Mouse (Mus musculus) liver, adult (tissue): ENCODE results near the gene Kcnip4.

Experiments used
- GATA4 ChIP-seq: IDR thresholded peaks from 2 replicates; pipeline ENCODE4 v1.6.1; 2014; ENCODE audit warnings: mild to moderate bottlenecking, low read length; ENCODE audit not compliant: insufficient replicate concordance

Gene Kcnip4

DNA sequence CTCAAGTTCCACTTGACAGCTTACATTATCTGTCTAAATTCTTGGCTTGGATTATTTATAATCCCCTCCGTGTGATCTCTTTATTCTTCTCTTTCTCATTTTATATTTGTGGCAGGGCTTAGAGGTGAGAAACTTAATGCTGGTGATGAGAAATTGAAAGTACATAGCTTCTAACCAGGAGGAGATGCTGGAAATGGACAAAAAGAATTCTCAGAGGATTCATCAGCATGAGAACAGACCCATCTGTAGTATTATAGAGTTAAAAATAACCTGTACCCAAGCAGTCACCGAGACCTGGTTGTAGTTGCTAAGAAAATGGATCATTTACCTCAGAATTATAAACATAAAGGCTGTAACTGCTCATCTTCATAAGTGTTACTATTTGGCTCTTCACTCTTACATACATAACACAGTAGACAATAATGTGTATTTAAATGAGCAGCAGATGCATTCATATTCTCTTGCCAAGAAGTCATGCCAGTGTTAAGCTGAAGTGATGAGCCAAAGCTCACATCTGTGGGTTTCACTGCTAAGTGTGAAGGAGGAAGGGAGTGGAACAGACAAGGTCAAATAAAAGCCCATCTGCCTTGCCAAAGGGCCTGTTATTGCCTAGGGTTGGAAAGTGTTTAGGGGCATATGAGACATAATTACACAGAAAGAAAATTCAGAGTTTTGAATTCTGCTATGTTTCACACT, 374.4 kb downstream of the Kcnip4 start:
- no peak for TF ChIP-seq GATA4

DNA sequence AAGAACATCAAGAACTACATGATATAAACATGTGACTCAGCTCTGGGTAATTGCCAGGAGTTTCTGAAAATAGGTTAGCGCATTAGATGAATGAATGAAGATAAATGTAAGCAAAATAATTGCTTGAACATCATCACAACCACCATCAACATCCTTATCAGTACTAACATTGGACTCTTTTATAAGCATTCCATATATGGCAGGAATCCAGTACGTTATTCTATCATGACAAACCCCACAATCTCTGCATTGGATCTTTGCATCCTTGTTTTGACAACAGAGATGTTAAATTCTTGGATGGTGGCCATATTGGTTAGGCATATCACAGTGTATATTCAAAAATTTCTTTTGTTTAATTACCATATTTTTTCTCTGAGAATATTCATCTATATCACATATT, 375.0 kb downstream of the Kcnip4 start:
- TF ChIP-seq GATA4 = no peak

DNA sequence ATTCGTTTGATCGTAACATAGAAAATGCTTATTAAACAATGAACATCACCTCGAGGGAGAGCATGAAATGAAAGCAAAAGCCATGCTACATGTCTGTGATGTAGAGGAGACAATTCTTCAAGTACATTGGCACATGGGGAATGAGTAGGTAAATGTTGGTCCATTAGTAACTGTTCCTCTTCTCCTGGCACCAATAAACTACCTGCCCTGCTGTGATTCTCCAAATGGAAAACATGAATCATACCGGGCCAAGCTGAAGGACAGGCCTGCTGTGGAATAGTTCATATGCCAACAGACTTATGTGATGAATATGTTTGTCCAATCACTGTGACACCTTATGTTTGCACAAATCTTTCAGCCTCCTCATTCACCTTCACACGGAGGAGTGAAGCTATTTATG, 429.3 kb downstream of the Kcnip4 start:
- no peak for TF ChIP-seq GATA4

DNA sequence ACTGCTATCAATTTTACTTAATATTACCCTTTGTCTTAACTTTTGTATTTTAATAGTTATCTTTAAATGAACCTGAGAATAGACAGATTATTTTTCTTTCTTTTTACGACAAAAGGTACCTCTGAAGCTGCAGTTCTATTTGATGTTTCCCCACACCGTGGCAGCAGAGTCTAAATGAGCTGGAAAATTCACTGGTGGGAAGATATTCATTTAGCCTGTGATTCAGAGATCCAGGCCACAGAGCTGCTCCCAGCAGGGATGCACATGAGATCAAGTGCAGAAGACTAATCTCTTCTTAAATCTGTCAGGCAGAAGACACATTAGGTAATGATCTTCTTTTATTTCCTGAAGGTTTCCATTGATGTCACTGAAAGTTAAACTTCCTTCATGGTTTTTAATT, 429.8 kb downstream of the Kcnip4 start:
- no peak for TF ChIP-seq GATA4

DNA sequence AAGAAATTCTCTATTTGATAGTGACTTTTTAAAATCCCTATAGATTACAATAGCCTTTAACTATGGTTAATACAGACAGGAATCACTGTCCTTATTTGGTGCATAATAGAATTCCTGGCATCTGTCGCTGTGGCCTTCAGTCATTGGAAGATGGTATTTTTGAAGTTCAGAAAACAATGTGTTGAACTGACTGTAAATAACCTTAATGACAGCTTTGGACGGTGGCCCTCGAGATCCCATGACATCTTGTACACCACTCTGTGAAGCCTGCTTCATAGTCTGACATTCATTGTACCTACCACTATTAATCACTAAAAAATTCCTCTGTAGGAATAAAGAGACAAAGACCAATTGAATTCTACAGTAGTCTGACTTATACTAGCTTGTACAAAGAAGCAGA, 430.4 kb downstream of the Kcnip4 start:
- TF ChIP-seq GATA4 = no peak

DNA sequence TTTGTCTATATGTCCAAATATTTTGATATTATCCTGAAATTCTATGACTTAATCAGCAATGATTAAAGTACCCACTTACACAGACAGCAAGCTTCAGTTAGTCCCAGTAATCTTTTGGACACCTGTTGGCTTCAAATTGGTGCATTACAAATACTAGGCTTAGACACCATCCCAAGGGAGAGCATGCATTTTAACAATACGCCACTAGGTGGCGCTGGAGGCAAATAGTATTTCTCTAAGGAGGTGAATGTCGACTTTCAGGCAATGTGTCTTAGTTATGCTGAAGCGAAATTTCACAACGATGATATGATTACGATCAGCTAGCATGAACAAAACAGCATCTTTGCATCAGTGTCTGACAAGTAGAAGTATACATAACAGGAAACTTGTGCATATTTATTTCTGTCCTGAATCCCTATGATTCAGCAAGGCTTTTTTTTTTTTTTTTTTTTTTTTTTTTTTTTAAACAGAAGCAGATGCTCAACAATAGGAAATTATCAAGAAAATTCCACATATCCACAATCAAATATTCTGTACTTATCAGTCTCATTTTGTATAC, 434.5 kb downstream of the Kcnip4 start:
- no peak for TF ChIP-seq GATA4

DNA sequence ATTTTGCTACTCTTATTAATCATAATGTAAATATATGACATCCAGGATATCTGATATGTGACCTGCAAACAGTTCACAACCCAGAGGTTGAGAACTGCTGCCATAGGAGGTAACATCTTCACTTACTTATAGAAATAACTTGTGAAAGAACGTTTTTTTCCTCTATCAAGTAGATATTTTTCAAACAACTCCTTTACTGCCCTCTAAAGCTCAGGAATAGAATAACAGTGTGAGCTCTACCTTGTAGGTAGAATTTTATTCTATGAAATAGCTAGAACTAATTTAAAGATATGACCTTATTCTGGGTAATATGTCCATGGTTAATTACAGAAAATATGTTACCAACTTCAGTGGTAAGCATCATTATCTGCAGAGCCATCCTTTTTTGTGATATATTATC, 459.1 kb downstream of the Kcnip4 start:
- TF ChIP-seq GATA4 = no peak

DNA sequence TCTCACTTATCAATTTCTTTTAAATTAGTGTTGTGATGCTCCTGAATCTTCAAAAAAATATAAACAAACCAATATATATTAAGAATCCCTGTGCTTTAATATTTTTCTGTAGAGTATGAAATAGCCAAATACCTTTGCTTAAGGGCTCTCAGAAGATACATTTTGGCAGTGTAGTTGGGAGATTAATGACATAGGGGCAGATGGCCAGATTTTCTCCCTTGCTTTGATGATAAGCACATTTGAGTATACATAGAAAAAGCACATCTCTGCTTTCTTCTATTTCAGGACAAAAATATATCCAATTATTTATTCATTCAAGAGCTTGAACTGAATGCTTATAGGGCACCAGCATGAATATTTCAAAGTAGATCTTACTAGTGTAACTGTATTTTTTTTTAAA, 465.8 kb downstream of the Kcnip4 start:
- no peak for TF ChIP-seq GATA4

DNA sequence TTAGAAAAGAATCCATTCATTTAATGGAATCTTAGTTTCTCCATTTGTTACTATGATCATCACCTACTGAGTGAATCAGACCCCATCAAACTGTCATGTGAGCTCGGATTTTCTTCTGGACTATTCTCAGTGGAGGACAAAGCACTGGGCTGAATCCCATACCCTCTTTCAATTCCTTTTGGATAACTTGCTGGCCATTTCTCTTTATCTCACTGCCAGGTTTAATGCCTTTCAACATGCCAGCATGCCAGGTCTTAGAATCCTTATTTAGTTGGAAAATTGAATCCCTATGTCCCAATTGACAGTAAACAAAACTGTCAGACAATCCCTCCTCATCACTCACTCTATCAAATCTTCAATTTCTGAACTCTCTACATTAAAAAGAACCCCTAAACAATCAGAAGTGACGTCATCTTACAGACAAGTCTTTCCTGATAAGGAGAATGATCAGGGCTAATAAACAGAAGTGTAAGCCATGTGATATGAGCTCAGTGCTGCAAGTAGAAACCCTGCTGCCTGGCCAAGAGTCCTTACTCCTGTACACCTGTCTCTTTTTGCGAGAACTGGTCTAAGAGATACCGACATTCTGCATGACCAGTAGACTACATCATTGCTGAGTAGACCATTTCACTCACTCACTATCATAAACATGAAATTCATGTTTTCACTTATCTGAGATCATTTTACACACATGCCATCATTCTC, 466.9 kb downstream of the Kcnip4 start:
- no peak for TF ChIP-seq GATA4

DNA sequence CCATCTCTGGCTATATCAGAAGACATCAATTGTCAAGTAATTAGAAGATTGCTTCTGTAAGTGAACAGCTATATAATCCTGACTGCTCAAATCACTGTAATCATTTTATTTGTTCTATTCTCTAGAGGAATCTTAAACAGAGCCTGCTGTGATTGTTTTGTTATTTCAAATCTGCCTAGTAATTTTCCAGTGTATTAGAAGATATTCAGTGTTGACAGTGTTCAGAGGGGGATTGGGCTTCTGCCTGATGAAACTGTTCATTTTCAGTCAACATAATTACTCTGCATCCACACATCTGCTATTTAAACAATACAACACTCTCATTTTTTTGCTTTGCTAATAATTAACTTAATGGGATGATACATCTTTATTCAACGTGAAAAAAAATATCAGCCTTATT, 476.7 kb downstream of the Kcnip4 start:
- no peak for TF ChIP-seq GATA4

DNA sequence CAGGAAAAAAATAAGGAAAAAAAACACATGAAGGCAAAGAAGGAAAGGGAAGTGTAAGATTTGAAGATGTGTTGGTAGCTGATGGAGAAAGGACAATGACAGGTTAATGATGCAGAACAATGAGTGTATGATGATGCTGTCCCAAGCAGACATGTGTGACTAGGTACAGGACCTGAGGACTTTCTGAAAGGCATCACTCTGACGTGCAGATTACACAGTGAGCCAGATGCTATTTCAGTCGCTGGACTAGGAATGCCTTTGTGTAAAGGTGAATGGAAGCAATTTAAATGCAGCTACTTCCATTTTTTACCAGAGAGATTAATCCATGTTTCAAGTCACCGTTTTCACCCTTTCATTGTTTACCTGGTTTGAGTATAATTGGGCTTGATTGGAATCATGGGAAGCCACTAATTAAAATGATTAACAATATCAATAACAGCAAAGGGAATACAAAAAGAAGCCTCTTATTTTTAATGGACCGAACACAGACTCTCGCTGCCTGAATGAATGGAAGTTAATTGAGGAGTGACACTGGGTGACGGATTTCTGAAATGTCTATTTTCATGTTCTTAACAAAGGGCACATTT, 483.4 kb downstream of the Kcnip4 start:
- no peak for TF ChIP-seq GATA4

DNA sequence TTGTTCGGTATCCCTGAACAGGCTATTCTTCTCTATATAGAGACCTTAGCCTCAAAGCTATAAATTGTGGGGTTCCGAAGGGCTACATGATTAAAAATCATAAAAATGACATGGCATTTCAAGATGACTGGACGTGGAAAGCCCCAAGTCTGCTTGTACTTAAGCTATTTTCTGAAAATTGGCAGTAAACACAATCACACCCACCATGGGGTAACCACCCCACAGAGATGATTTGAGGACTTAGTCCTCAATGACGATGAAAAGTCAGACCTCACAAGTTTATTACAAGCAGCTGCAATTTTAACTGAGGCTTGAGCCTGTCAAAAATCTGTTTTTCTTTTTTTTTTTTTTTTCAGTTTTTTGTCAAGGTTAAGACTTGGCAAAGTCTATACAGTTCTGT, 527.3 kb downstream of the Kcnip4 start:
- no peak for TF ChIP-seq GATA4

DNA sequence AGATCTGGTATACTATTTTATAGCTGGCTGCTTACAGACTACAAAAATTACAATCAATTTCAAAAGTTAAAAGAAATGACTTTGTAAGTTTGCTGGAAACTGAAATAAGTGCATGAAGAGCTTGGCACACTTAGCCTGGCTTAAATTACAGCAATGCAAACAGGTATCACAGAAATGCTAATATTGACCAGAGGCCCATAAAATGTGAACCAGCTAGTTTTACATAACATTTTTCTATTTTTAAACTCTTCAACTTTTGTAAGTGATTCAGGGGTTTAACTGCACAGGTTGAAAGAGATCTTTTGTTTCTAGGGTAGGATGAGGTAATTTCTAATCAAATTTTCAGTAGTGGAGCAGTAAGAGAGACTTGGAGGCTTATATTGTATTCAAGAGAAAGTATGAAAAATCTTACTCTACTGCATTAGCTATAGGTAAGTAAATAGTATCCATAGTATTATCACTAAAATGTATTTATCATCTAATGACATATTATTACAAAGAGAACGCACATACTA, 535.5 kb downstream of the Kcnip4 start:
- no peak for TF ChIP-seq GATA4

DNA sequence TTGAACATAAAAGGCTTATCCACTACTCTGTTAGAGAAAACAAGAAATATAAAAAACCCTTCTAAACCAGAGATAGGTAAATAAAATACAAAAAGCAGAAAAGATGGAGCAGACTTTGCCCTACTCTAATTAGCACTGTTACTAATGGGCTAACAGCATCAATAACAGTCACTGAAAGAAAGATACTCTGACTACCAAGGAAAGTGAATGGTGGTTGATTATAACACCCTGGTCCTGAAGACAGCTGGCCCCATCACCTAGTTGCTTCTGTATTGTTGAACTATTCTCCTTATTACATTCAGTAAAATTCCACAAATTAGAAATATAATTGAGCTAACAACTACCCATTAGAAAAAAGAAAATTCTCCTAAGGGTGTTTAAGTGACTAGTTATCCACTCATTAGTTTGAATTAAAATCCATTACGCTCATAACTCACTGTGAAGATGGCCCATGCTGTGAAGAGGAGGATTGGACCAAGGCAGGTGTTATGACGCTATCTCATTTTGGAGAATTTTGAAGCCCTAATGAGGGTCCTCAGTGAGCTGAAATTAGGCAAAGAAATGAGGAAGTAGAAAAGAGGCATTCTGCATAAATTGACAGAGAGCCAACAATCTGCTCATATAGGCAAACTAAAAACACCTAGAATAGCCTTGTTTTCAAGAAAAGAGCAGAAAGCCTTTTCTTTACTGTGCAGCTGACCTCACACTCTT, 582.2 kb downstream of the Kcnip4 start:
- no peak for TF ChIP-seq GATA4

DNA sequence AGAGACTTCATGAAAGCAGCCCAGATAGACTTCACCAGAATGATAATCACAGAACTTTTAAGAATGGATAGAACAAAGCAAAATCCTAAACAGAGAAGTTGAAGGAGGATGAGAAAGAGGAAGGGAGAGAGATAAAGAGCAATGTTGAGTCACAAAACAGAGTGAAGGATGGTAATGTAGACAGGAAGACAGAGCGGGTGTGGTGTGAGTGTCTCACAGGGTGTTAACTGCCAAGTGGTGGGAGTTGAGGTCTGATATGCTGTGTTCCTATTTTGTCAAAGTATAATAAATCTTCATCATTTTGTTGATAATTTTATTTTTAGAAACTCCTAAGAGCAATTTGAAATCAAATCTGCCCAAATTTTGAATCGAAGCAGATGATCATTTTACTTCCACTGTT, 592.8 kb downstream of the Kcnip4 start:
- TF ChIP-seq GATA4 = no peak

DNA sequence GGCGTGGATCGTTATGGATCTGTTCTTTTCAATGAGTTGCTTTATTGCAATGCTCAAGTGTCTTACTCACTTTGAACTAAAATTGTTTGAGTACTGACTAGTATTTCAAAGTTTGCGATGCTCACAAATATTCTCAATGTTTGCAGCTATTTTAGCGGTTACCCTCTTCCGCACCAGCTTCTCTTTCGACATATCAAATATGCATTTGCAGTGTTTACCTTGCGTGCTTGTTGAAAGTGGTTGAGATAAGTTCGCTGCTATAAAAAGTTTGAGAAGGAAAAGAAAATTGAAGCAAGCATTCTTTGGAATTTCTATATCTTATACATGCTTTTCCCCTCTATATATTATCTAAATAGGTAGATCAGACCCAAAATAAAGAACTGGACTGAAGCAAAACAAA, 634.5 kb downstream of the Kcnip4 start:
- TF ChIP-seq GATA4 = no peak
